Mouse (Mus musculus) embryonic facial prominence, embryonic 11.5 days (tissue): ENCODE data around the gene Map4. TPM values are rescaled to one million over a fixed set of nuclear protein-coding genes. Genes with fewer than 3 reads are reported as not detected.

Experiments
- ATAC-seq: fragments of 200-750 bp; cut with Nextera tagmentation; replicated peaks from 2 replicates; pipeline ENCODE4 v1.8.0; 2017; ENCODE audit warnings: low read depth; ENCODE audit not compliant: insufficient number of reproducible peaks, low FRiP score, low TSS enrichment
- DNase-seq: peaks from one replicate; pipeline ENCODE4 v3.0.0-alpha.2; 2015; ENCODE audit warnings: low spot score
- H3K27ac ChIP-seq: fragments of 300-500 bp; sonication (generic); replicated peaks from 2 replicates; pipeline ENCODE4 v1.5.1; 2014; ENCODE audit warnings: mild to moderate bottlenecking, low read depth, low read length, control low read depth
- H3K27me3 ChIP-seq: fragments of 300-500 bp; sonication (generic); 2 replicates; pipeline ENCODE4 v1.6.1; 2014; ENCODE audit warnings: mild to moderate bottlenecking, low read length, moderate library complexity, mixed read lengths; ENCODE audit not compliant: control insufficient read depth, insufficient read depth
- H3K36me3 ChIP-seq: fragments of 300-500 bp; sonication (generic); replicated peaks from 2 replicates; pipeline ENCODE4 v1.6.1; 2014; ENCODE audit warnings: low read depth, mild to moderate bottlenecking, low read length, moderate library complexity, mixed read lengths; ENCODE audit not compliant: control insufficient read depth, insufficient read depth
- H3K4me1 ChIP-seq: fragments of 300-500 bp; sonication (generic); 2 replicates; pipeline ENCODE4 v1.6.1; 2014; ENCODE audit warnings: low read length, mixed read lengths; ENCODE audit not compliant: control insufficient read depth, insufficient read depth
- H3K4me2 ChIP-seq: fragments of 300-500 bp; sonication (generic); 2 replicates; pipeline ENCODE4 v1.6.1; 2014; ENCODE audit warnings: low read depth, mild to moderate bottlenecking, control low read depth, low read length, moderate library complexity
- H3K4me3 ChIP-seq: fragments of 300-500 bp; sonication (generic); 2 replicates; pipeline ENCODE4 v1.5.1; 2014; ENCODE audit warnings: low read depth, low read length, control low read depth
- H3K9ac ChIP-seq: fragments of 300-500 bp; sonication (generic); replicated peaks from 2 replicates; pipeline ENCODE4 v1.6.1; 2014; ENCODE audit warnings: mild to moderate bottlenecking, control low read depth, low read length
- H3K9me3 ChIP-seq: fragments of 300-500 bp; sonication (generic); replicated peaks from 2 replicates; pipeline ENCODE4 v1.6.1; 2016; ENCODE audit warnings: mild to moderate bottlenecking, low read length, inconsistent platforms, mixed read lengths; ENCODE audit not compliant: control insufficient read depth
- WGBS: fragments of 180-500 bp; shearing (Covaris S2); extraction: QIAGEN DNeasy Blood & Tissue Kit; methylation state at CpG from one replicate; pipeline ENCODE4 v1.1.7; 2014; 5-methylcytosine and 5-hydroxymethylcytosine counted together
- polyA plus RNA-seq: library from polyadenylated mRNA; unstranded; fragments of >200 nt; fragmentation: Nextera tagmentation; extraction: Ambion mirVana; gene quantifications from 2 replicates; pipeline ENCODE4 v1.2.1, GENCODE M21; 2014

Map4 gene
- polyA plus RNA-seq, 1 experiment from 2014 or later: 50.0 TPM

GRCm38 (mm10) chr9:109896253-109897150, 34.8 kb upstream of the Map4 start:
- Histone ChIP-seq H3K4me3 (no peak overlapping the region), H3K9me3 (no peaks in the 10 kb centered on the region), H3K27ac (no peak overlapping the region), H3K4me2 (no peak overlapping the region), H3K27me3 (no peaks in the 10 kb centered on the region), H3K36me3 (peaks cover 7% of the 10 kb centered on the region), H3K9ac (no peak overlapping the region), H3K4me1 (no peaks in the 10 kb centered on the region)
- WGBS: 84% methylated on average over 8 of the region's 8 CpGs
- ATAC-seq (no peak), DNase-seq (no peak)

GRCm38 (mm10) chr9:109898027-109898426, 33.2 kb upstream of the Map4 start:
- Histone ChIP-seq H3K4me3 (no peak overlapping the region), H3K9ac (no peak overlapping the region), H3K27ac (no peak overlapping the region), H3K9me3 (no peaks in the 10 kb centered on the region), H3K27me3 (no peaks in the 10 kb centered on the region), H3K36me3 (no peaks in the 10 kb centered on the region; the same call in 1 of the 2 replicates), H3K4me1 (no peaks in the 10 kb centered on the region), H3K4me2 (no peak overlapping the region; the same call in 1 of the 2 replicates)
- ATAC-seq (no peak), DNase-seq (no peak)
- WGBS: 36% methylated on average over 2 of the region's 2 CpGs

- no peak overlapping the region for H3K4me2 ChIP-seq
- no peak overlapping the region for H3K27ac ChIP-seq
- H3K36me3 ChIP-seq: no peaks in the 10 kb centered on the region
- DNase-seq: no peak
- no peaks in the 10 kb centered on the region for H3K27me3 ChIP-seq
- H3K4me1 ChIP-seq: no peaks in the 10 kb centered on the region
- 71% methylated on average over 8 of the region's 15 CpGs for WGBS
- H3K9me3 ChIP-seq: no peaks in the 10 kb centered on the region
- H3K4me3 ChIP-seq: no peak overlapping the region
- no peak overlapping the region for H3K9ac ChIP-seq
- no peak for ATAC-seq
Observed at GRCm38 (mm10) chr9:109899361-109899760, 31.9 kb upstream of the Map4 start.

- Histone ChIP-seq H3K4me3 (no peak overlapping the region), H3K27me3 (no peaks in the 10 kb centered on the region), H3K36me3 (no peaks in the 10 kb centered on the region), H3K27ac (no peak overlapping the region), H3K4me2 (no peak overlapping the region), H3K9ac (no peak overlapping the region), H3K9me3 (no peaks in the 10 kb centered on the region), H3K4me1 (no peaks in the 10 kb centered on the region)
- ATAC-seq: no peak
- 61% methylated on average over 8 of the region's 8 CpGs for WGBS
- no peak for DNase-seq
Observed at GRCm38 (mm10) chr9:109899774-109900173, 31.5 kb upstream of the Map4 start.

DNA sequence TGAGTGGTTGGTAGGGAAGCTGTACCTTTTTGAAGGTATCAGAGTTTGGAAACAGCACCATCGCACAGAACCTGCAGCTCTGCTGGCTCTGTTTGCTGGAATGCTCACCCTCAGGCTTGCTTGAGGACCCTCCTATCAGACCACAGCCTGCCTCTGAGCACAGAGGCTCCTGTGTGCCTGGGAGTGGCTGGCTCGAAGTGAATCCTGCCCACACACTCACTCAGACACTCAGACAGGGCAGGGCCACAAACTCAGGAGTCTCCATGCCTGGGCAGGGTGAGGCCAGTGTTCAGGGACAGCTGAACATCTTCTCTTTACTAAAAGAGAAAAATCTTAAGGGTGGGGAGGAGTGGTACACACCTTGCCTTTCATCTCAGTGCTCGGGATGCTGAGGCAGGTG, 30.7 kb upstream of the Map4 start:
- Histone ChIP-seq H3K27ac (no peak overlapping the region), H3K27me3 (no peaks in the 10 kb centered on the region), H3K4me1 (no peaks in the 10 kb centered on the region), H3K9ac (no peak overlapping the region), H3K9me3 (no peaks in the 10 kb centered on the region), H3K4me3 (no peak overlapping the region), H3K36me3 (no peaks in the 10 kb centered on the region), H3K4me2 (no peak overlapping the region)
- ATAC-seq (no peak), DNase-seq (no peak)
- 87% methylated on average over 3 of the region's 3 CpGs for WGBS

- no peaks in the 10 kb centered on the region for H3K4me1 ChIP-seq
- no peaks in the 10 kb centered on the region for H3K36me3 ChIP-seq
- 64% methylated on average over 4 of the region's 4 CpGs for WGBS
- H3K4me3 ChIP-seq: no peak overlapping the region
- no peak overlapping the region for H3K4me2 ChIP-seq
- no peak overlapping the region for H3K27ac ChIP-seq
- H3K27me3 ChIP-seq: no peaks in the 10 kb centered on the region
- ATAC-seq (no peak), DNase-seq (no peak)
- no peak overlapping the region for H3K9ac ChIP-seq
- no peaks in the 10 kb centered on the region for H3K9me3 ChIP-seq
Observed at GRCm38 (mm10) chr9:109902246-109902645, 29.0 kb upstream of the Map4 start.

DNA sequence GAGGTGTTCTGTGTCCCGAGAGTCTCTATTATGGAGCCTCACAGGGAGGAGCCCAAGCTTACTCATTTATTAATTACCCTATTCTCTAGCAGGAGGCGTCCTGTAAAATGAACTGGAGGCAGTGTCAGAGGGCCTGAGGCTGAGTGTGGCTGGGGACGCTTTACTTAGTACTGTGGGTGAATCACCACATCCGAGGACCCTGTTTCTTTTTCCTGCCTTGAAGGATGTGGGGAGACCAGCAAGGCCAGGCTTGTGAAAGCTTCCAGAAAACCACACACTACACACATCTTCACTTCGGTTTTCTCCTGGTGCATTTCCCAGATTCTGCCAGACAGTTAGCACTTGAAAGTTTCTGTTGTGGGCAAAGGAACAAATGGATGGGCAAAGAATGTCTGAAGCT, 28.5 kb upstream of the Map4 start:
- no peak overlapping the region for H3K9ac ChIP-seq
- no peak overlapping the region for H3K4me2 ChIP-seq
- no peaks in the 10 kb centered on the region for H3K9me3 ChIP-seq
- H3K36me3 ChIP-seq: no peaks in the 10 kb centered on the region
- H3K27ac ChIP-seq: no peak overlapping the region
- no peaks in the 10 kb centered on the region for H3K27me3 ChIP-seq
- no peak for ATAC-seq
- H3K4me1 ChIP-seq: no peaks in the 10 kb centered on the region
- WGBS: 66% methylated on average over 5 of the region's 5 CpGs
- H3K4me3 ChIP-seq: no peak overlapping the region
- no peak for DNase-seq

- no peaks in the 10 kb centered on the region for H3K4me1 ChIP-seq
- H3K4me2 ChIP-seq: no peak overlapping the region
- no peaks in the 10 kb centered on the region for H3K9me3 ChIP-seq
- no peak overlapping the region for H3K9ac ChIP-seq
- no peak overlapping the region for H3K4me3 ChIP-seq
- H3K36me3 ChIP-seq: no peaks in the 10 kb centered on the region
- DNase-seq (no peak), ATAC-seq (no peak)
- no peak overlapping the region for H3K27ac ChIP-seq
- 70% methylated on average over 8 of the region's 8 CpGs for WGBS
- H3K27me3 ChIP-seq: no peaks in the 10 kb centered on the region
Observed at GRCm38 (mm10) chr9:109907300-109907699, 24.0 kb upstream of the Map4 start.
